Mouse (Mus musculus) urinary bladder, postnatal 14 days (tissue): ENCODE measurements around the gene Cox8a.

Experiments
- DNase-seq: peaks from one replicate; pipeline ENCODE4 v3.0.0; 2021; ENCODE audit warnings: low spot score

Gene Cox8a

DNA sequence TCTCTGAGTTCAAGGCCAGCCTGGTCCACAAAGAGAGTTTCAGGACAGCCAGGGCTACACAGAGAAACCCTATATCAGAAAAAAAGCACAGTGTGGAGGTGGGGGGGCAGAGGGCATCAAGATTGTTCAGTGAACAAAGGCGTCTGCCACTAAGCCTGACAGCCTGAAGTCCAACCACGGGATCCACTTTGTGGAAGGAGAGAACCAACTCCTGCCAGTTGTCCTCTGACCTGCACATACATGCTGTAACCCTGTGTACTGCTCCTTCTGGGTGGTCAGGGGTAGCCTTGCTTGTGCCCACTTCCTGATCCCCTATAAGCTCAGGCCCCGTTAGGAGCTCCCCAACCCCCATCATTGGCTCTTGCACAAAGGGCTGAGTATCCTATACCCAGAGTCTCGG is 32.4 kb downstream of the Cox8a start:
- no peak for DNase-seq

GRCm38 (mm10) chr19:7183419-7183818 is 34.0 kb downstream of the Cox8a start:
- DNase-seq = no peak

- DNase-seq = peak; percentile 68
Observed at GRCm38 (mm10) chr19:7182273-7182949, 35.0 kb downstream of the Cox8a start.

- no peak for DNase-seq
Observed at GRCm38 (mm10) chr19:7181496-7181895, 35.9 kb downstream of the Cox8a start.

DNA sequence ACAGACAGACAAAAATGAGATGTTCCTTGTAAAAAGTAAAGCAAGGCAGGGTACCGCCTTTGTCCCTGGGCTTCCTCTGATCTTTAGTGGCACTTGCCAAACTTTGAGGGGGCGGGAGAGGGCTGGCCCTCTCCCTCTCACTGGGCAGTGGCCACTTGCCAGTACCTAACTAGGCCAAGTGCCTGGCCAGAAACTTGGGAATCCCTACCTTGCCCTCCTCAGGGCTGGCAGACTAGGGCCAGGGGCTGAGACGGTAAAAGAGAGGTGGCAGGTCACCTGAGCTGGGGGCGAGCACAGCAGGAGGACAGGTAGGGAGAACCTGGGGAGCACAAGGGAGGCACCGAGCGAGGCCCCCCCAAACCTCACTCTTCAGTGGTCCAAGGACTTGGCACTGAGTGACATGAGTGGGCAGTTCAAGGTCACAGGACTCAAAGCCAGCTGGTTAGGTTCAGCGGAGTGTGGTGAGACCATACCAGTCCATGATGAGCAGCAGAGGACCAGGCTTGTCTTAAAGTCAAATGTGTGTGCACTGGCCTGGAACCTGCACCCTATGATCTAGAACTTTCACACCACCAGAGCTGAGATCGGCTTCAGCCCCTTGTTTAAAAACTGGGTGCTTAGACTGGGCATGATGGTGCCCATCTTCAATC is 36.5 kb downstream of the Cox8a start:
- no peak for DNase-seq

DNA sequence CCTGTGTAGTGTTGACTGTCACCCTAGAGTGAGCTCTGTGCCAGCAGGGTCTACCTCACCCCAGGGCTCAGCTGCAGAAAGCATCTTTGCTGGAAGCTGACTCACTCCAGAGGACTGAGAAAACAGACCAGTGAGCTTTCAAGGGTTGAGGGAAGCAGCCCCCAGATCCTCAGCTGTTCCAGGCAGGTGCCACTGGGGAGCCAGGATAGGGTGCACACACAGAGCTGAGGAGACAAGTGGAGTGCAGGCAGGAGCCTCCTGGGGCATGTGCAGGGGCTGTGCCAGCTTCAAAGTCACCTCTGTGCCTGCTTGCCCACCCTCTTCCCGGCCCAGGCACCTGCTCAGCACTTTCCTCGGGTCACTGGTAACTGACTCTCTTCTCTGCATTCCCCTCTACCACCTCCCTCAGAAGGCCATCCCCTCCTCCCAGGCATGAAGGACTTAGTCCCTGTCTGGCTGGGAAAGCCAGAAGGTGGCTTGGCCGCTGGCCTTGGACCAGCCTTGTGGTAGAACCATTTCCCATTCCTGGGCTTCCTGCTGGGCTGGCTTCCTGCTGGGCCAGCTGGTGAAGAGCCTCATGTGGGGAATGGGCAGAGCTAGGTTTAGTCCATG is 38.5 kb downstream of the Cox8a start:
- peak; percentile 49 for DNase-seq

- DNase-seq = peak; percentile 52
Observed at GRCm38 (mm10) chr19:7177804-7178511, 39.5 kb downstream of the Cox8a start.

DNA sequence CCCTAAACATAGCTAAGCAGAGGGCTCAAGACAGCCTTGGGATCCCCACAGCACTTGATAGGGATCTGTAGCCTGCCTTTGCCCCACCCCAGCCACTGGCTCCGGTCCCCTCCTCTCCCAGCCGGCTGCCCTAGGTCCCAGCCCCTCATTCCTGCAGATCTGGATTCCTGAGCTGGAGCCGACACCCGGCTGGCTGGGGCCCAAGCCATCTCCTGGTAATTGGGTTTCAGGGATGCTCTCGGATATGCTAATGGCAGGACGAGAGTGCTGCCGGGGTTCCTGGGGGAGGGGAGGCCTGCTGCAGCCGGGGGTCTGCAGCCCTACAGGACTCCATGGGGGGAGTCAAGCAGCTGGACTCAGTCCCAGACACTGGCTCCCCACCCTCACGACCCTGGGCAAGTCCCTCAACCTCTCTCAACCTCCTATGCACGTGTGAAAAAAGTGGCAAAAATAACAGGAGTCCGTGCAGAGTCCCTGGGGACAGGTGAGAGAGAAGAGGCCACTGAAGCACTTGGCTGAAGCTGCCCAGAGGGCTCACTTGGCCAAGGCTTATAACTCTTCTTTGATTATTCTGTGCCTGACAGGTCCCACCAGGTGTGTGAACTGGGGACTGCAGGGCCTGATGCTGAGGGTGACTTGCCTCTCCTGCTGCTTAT is 41.2 kb downstream of the Cox8a start:
- peak; percentile 44 for DNase-seq

DNA sequence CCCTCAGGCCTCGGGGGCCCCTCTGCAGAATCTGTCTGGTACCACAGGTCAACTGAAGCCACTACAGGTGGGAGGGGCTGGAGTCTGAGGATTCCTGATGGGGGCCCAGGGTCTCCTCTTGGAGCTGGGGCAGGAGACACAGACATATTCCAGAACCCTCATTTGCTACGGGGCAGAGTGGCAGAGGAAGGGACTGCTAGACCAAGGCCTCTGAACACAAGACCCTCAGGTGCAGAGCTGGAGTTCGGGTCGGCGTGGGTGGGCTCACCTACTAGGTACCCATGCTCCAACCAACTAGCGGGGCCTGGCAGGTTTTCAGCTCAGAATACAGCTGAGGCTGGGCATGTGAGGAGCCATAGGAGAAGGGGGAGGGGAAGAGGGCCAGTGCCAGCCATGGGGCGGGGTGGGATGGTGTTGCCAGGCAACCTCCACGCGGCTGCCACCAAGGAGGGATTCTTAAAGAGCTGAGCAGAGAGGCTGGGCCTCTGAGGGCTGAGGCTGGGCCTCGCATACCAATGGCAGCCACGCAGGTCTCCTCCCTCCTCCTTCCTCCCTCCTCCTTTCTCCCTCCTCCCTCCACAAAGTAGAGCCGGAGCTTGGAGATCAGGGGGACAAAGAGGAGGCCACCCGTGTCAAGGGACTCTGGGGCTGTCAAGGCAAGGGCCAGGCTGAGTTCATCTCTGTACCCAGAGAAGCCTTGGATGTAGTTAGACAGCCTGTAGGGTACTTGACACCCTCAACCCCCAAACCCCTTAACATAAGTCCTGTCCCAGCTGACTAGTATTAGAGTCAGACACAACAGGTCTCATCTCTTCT is 45.2 kb downstream of the Cox8a start:
- no peak for DNase-seq

- no peak for DNase-seq
Observed at GRCm38 (mm10) chr19:7171447-7171846, 46.0 kb downstream of the Cox8a start.

DNA sequence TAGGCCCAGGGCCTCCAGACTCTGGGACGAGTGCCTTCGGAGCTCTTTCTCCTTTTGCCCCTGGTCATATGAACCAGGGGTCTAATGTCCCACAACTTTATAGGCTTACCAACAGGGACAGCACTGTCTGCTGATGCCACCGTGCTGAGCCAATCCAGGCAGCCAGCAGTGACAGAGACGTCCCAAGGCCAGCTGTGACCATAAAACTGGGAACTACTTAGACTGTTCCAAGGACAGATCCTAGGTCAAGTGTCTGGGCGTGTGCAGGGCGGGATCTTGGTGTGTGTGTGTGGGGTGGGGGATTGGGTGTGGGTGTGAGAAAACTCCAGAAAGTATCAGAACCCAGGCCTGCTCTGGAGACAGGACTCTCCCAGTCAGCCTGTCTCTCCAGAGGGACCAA is 46.5 kb downstream of the Cox8a start:
- no peak for DNase-seq

GRCm38 (mm10) chr19:7168423-7168822 is 49.0 kb downstream of the Cox8a start:
- DNase-seq = no peak

DNA sequence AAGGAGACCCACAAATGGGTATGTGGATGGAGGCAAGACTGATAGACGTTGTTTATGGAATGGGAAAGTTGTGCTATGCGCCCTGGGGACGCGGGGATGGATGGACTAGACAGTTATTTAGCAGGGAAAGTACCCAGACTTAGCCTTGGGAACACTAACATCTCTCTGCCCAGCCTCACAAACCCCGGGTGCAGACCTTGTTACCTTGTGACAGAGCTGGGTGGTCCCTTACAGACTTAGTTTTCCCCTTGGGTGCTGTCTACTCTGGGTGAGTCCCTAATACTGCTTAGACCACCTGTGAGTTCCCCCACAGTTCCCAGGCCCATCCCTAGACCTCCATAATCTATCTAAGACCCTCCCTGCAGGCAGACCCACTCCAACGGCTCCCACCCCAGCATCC is 50.6 kb downstream of the Cox8a start:
- DNase-seq = no peak

GRCm38 (mm10) chr19:7166200-7166711 is 51.2 kb downstream of the Cox8a start:
- no peak for DNase-seq

DNA sequence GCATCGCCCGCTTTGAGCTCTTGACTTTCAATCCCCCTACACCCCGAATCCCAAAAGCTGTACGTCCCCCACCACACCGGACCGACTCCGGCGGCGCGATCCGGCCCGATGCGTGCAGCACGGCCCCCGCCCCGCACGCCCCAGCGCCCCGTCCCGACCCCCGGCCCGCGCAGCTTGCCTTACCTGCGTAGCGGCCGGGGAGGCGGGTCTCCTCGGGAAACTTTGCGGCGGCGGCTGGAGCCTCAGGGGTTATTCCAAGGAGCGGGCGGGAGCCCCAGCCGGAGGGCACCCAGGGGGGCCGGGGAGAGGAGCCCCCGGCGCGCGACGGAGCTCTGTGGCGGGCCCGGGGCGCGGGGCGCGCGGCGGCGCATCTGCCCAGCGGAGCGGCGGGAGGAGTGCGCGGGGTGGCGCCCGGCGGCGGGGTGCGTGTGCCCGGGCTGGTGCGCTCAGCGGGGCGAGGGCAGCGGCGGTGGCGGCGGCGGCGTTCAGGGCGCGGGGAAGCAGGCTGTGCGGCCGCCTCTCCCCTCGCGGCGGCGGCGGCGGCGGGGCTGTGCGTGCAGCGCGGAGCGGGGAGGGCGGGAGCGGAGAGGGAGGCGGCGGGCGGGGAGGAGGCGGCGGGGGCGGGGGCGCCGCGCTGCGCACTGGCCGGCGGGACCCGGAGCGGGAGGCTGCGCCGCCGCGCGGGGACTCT is 51.8 kb downstream of the Cox8a start:
- DNase-seq = no peak
